Mouse (Mus musculus) fat pad, adult 2 months (tissue): ENCODE results near the gene Phf13.

Experiments used
- DNase-seq: peaks from one replicate; pipeline ENCODE4 v3.0.0-alpha.2; 2011; ENCODE audit warnings: low read depth, low spot score; ENCODE audit errors: extremely low read depth

Phf13 gene

GRCm38 (mm10) chr4:152013036-152013813 lies 17.2 kb upstream of the Phf13 start:
- no peak for DNase-seq

- DNase-seq, result no peak
Measured at GRCm38 (mm10) chr4:152012109-152012508, 16.1 kb upstream of the Phf13 start.

- DNase-seq, result no peak
Measured at GRCm38 (mm10) chr4:152011171-152011760, 15.2 kb upstream of the Phf13 start.

- no peak for DNase-seq
Measured at GRCm38 (mm10) chr4:152010707-152011134, 14.7 kb upstream of the Phf13 start.

GRCm38 (mm10) chr4:152010091-152010706 lies 14.1 kb upstream of the Phf13 start:
- no peak for DNase-seq

GRCm38 (mm10) chr4:152009076-152010051 lies 13.3 kb upstream of the Phf13 start:
- no peak for DNase-seq

- DNase-seq, result no peak
Measured at GRCm38 (mm10) chr4:152008622-152009075, 12.6 kb upstream of the Phf13 start, which contains the start of gene Klhl21. TSS of gene Klhl21 (plus strand) at chr4:152008803.

- DNase-seq, result no peak
Measured at GRCm38 (mm10) chr4:152008148-152008500, 12.1 kb upstream of the Phf13 start.

- DNase-seq, result no peak
Measured at GRCm38 (mm10) chr4:152007481-152008147, 11.6 kb upstream of the Phf13 start.

- no peak for DNase-seq
Measured at GRCm38 (mm10) chr4:152006812-152007211, 10.8 kb upstream of the Phf13 start.

GRCm38 (mm10) chr4:152006137-152006536 lies 10.1 kb upstream of the Phf13 start:
- DNase-seq, result no peak

GRCm38 (mm10) chr4:152002063-152002462 lies 6.0 kb upstream of the Phf13 start:
- DNase-seq, result no peak

GRCm38 (mm10) chr4:152001335-152001734 lies 5.3 kb upstream of the Phf13 start:
- no peak for DNase-seq

GRCm38 (mm10) chr4:152000906-152001305 lies 4.8 kb upstream of the Phf13 start:
- no peak for DNase-seq

- no peak for DNase-seq
Measured at GRCm38 (mm10) chr4:151999481-151999880, 3.4 kb upstream of the Phf13 start.

GRCm38 (mm10) chr4:151997701-151998100 lies 1.6 kb upstream of the Phf13 start:
- no peak for DNase-seq

GRCm38 (mm10) chr4:151996951-151997222 lies 829 bp upstream of the Phf13 start:
- no peak for DNase-seq

- no peak for DNase-seq
Measured at GRCm38 (mm10) chr4:151995371-151996172, 486 bp downstream of the Phf13 start.

GRCm38 (mm10) chr4:151994228-151995171 lies 1.6 kb downstream of the Phf13 start:
- DNase-seq, result no peak
